Mouse (Mus musculus) spleen, postnatal 14 days (tissue): Measurements from ENCODE around the gene S1pr4.

ENCODE experiments used
- DNase-seq, 2 experiments: peaks; one replicate each; pipeline ENCODE4 v3.0.0; 2021 to 2022; ENCODE audit warnings: low spot score in 2 of 2

Gene S1pr4

DNA sequence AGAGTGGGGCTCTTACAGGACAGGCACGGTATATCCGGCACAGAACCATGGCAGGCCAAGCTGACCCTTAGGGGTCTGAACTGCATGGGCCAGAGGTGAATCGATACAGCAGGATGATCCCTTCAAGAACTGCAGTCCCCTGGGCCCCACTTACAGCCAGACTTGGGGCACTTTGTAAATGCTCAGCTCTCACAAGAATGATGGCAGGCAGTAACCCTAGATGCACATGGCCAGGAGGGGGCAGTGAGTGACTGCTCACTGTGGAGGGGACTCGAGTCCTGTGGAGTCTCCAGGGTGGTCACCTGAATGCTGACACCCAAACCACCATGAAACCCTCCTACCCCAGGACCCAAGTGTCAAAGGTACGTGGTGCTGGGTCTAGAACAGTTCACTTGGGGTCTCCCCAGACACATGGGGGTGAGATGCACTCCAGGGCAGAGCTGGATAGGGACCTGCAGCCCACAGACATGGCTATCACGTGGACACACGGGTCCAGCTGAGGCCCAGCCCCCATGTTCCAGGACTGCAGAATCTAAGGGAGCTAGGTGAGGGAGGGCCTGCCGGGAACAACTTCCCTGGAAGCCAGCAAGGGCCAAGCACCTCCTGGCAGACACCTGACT lies 6.2 kb downstream of the S1pr4 start:
- peak in 1 of 2 experiments; percentile 48 for DNase-seq

DNA sequence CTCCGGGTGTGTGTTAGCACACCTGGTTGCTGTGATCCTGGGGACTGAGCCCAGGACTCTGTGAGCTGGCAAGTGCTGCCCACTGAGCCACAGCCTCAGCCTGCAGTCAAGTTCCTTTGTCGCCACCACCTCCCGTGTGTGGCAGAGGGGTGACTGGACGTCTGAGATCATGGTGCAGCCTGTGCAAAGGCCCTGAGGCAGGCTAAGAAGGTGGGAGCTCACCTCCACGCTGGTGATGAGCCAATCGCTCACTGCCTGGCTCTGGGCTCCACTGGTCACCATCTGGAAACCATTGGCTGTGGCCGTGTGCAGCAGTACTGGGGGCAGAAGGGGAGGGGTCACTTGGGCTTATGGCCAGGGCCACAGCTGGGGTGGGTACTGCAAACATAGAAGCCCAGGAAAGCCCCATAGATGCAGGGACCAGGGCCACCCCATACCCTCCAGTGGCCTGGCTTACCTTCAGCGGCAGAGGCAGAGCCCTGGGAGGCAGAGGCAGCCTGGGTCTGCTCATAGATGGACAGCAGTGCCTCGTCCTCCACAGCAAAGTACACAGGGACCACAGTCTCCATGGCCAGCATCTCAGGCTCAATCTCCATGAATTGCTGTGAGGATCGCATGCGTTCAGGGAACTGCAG lies 7.2 kb downstream of the S1pr4 start:
- DNase-seq, result no peak

DNA sequence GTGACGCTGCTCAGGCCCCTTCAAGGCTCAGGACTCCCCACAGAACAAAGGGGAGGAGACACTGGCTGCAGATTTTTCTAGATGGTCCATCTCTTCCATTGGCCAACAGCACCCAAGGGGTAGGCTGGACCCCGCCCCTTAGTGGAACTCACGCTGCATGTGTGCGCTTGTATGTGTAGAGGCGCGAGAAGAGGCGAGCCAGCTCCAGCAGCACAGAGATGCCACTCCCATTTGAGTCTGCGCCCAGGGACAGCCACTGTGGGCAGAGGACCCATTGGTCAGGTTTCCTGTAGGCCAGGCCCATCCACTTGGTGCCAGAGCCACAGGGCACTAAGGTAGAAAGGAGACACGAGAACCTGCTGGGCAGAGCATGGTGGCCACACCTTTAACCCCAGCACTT lies 8.9 kb downstream of the S1pr4 start:
- no peak for DNase-seq

DNA sequence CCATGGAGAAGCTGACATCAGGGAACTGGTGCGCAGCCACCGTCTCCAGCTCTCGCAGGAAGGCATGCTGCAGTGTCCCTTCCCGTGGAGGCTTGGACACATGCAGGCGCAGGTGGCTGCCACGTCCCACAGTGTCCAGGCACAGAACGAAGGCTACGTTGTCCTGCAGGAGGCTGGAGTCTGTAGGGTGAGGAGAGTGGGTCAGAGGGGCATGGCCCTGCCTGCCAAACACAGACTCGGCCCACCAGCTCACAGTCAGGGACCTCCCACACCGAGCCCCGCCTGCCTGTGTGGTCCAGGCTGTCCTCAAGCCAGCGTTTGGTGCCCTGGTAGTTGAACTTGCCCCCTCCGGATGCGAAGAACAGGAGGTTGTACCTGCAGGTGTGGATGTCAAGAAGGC lies 10.0 kb downstream of the S1pr4 start:
- no peak for DNase-seq

DNA sequence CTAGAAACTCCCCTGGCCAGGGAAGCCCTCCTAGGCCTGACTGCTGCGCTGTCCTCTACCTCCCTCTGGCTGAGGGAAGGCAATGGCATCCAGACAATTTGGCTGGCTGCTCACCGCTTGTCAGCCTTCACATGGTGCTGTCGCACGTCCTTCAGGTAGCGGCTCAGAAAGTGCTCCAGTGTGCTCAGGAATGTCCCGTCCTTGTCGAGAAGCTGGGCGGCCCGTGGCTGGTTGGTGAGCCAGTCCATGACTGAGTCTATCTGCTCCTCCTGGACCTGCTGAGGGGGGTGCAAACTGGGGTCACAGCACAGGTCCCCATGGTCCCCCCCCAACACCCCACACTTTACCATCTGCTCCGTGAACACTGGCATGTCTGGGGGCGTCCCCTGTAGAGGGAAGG lies 11.9 kb downstream of the S1pr4 start:
- no peak for DNase-seq

DNA sequence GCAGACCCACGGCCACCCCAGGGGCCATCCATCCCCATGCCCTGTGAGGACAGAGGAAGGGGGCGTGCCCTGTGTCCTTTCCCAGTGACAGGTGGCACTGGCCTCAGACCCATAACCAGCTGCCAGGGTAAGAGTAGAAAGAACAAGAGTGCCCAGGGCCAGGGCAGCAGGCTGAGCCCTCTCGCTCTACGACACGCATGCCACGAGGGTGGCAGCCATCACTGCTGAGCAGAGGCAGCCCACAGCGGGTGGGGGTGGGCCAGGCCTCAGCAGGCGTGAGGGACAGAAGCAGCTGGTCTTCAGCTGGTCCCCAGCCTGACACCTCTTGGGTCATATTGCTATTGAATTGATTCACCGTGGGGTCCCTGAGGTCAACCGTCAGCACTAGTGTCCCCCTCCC lies 13.4 kb downstream of the S1pr4 start:
- no peak for DNase-seq

DNA sequence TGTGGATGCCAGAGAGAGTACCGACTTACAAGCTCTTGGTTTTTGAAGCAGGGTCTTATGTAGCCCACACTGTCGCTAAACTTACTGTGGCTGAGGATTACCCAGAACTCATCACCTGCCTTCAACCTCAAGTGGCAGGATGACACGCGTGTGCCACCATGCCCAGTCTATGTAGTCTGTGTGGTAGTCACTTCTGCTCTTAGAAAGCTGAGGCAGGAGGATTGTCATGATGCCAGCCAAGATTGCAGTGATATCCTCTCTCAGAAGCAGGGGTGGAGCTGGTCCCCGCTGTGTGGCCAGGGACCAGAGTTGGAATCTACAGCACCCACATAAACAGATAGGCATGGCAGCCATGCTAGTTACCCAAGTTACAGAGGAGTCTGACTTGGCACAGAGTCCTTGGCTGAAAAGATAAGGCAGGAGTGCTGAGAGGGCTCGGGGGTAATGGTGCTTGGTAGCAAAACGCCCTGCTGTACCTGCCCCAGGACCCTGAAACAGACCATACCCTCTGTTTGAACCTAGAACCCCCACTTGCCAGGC lies 14.4 kb downstream of the S1pr4 start:
- no peak for DNase-seq

DNA sequence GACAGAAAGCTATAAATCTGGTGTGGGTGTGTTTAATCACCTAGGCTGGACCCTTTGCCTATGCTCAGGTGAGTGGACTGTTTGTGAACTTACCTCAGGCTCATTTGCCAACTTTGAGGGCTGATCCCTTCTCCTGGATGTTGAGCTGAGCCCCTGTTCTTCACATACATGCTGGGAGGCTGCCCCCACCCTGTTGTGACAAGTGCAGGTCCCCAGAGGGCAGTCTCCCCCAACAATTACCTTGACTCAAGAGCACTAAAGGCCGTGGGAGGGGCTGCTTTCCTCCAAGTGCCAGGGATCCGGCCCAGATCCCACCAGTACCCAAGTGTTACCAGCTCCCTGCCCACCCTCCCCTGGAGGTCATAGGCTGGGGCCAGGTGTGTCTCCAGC lies 14.9 kb downstream of the S1pr4 start:
- no peak for DNase-seq

DNA sequence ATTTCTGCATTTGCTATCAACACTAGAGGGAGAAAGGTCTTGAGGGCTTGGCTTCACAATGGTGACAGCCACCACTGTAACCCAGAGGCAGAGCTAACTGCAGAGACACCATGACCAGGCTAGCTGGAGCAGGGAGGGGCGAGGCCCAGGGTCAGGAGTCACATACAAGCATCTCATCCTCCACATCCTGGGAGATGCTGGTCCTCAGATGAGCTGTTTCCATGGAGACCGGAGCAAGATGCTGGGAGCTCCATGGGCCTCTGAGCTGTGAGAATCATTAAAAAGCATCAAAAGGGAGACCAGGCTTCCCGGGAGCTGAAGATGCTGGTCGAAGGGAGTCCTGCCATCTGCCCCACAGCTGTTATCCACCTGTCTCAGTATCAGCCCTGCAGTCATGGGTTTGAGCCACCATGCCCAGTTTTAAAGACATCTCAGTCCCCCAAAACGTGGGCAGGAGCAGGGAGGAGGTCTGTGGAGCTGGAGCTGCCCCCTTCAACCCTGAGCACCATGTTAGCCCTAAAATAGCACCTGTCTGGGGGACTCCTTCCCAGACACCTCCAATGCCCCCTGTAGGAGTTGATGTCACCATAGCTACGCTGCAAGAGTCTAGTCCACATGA lies 15.4 kb downstream of the S1pr4 start:
- DNase-seq, result no peak

DNA sequence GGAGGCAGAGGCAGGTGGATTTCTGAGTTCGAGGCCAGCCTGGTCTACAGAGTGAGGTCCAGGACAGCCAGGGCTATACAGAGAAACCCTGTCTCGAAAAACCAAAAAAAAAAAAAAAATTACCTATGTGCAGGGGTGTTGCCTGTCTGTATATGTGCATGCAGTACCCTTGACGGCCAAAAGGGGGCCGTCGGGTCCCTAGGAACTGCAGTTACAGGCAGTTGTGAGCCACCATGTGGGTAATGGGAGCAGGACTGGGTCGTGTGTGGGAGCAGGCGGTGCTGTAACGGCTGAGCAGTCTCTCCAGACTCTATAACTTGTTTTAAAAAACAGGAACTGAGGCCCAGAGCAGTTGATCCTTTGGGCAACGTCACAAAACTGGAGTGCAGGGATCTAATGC lies 15.9 kb downstream of the S1pr4 start:
- no peak for DNase-seq

DNA sequence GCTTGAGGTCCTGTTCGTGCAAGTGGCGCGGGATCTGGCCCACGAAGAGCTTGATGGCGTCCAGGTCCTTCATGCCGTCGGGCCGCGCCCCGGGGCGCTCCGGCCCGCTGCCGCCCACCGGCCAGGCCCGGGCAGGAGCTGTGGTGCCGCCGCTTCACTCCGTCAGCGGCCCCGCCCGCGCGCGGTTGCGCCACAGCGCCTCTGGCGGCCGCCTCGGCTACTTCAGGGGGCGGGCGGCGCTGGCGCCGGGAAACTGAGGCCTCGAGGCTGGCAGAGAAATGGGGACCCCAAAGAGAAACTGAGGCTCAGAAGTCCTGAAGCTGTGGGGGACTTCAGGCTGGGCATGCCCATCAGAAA lies 17.4 kb downstream of the S1pr4 start, which contains the start of gene Celf5:
TSS of gene Celf5 (minus strand) at position 177 of the 357 bp plus-strand sequence.
- DNase-seq, result peak in 1 of 2 experiments; percentile 55

DNA sequence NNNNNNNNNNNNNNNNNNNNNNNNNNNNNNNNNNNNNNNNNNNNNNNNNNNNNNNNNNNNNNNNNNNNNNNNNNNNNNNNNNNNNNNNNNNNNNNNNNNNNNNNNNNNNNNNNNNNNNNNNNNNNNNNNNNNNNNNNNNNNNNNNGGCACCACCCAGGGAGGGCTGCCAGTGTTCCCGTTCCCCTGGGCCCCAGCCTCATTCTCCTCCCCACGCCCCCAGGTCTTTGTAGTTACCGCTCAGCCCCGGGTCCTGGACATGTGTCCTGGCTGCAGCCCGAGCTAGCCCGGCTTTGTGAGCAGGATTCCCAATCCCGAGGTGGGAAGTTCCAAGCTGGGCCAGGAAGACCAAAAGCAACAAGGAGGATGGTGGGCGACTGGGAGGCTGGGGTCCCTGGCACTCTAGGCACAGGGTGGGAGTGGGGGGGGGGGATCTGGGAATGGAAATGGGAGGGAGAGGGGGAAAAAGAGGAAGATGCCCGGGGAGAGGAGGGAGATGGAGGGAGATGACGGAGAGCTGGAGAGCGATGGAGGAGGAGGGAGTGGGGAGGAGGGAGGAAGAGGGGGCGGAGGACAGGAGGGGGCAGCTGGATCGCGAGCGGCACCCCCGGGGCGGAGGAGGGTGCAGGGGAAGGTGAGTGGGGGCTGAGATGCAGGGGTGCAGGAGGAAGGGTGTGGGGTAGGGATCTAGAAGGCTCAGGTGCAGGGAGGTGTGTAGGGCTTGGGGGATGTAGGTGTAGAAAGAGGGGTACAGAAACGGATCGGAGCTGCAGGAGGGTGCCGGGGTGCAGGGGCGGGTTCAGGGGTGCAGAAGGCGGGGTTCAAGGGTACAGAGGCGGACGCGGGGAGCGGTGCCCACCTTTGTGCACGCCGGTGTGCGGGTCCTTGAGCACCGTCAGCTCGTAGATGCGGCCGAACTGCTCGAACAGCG lies 18.1 kb downstream of the S1pr4 start:
- DNase-seq, result no peak

DNA sequence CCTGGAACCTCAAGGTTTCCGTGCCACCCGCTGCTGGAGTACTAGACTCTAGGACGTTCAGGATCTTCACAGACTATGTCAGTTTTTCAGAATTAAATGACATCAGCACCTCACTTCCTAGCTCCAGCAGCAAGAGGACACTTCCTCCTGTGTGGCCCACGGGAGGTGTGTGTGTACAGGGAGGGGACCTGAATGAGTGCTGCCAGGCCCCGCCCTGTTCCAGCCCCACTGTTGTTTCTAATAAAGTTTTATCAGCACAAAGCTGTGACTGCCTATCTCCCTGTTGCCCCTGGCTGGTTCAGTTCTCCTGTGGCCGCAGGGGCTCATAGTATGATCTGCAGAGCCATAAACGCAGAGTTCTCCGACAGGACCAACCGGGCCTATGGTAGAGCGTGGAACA lies 25.5 kb downstream of the S1pr4 start:
- DNase-seq, result no peak

DNA sequence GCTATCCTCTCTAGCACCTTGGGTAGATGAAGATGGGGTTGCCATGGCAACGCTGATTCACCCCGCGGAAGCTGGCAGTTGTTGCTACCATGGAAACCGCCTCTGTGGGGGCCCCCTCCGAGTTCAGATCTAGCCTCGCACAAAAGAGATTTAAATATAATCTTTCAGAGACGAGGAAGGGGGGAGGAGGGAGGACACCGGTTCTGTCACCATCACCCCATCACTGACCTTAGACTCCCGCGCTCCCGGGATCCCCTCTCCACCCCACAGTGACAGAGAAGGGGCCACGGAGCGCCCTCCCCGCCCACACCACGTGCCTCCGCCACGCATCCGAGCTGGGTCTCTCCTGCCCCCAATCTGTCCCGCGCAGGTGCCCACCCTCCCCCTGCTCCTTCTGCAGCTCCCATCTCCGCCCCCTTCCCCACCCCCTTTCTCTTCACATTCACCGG lies 26.9 kb downstream of the S1pr4 start:
- DNase-seq, result no peak

DNA sequence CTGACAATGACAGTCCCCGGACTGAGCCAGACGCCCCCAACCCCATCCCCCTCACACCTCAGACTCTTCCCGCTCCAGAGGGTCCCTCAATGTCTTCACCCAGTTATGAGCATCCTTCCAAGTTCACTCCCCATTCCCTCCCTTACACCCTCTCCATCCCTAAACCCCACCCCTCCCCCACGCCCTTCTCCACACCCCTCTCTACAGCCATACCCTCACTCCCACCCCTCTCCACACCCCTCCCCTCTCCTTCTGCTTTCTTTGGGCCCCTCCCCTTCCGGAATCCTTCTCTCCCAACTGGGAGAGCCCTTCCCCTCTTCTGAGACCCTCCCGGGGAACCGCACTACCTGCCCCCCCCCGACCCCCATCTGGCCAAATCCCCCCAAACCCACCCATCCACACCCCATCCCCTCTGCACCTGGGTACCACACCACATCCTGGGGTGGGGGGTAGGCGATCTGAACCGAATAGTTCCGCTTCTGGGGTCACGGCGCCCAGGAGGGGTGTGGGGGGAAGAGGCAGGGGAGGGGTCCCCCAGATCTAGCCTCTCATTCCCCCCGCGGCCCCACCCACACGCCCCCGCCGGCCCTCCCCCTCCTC lies 27.4 kb downstream of the S1pr4 start:
- no peak for DNase-seq

DNA sequence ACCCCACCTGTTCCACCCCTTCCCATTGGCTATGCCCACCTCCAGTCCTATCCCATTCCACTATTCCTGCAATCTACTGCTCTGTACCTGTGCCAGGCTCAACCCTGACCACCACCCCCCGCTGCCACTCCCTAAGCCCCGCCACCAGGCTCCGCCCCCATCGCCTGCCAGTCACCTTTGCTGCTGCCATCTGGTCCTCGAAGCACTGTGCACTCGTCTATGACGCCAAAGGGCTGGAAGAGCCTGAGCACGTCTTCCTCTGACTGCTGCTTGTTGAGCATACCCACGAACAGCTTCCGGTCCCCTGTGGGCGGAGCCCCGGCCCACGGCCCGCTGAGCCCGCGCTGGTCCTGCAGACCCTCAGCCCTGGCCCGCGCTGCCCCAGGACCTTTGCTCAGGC lies 29.5 kb downstream of the S1pr4 start:
- no peak for DNase-seq

DNA sequence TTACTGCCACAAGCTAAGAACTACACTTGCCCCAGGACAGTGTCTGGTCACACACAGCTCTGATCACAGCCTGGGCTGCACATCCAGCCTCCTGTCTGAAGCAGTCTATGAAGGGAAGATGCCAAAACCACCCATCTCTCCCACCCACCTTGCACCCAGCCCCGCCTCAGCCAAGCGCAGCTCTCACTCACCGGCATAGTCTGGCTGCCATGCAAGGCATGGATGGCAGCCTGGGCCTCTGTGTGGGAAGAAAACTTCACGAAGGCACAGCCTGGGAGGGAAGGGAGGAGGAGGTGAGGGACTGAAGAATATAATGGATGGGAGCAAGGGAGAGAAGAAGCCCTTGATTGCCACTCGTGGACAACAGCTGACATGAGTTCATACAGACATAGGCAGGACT lies 30.7 kb downstream of the S1pr4 start:
- DNase-seq, result no peak

DNA sequence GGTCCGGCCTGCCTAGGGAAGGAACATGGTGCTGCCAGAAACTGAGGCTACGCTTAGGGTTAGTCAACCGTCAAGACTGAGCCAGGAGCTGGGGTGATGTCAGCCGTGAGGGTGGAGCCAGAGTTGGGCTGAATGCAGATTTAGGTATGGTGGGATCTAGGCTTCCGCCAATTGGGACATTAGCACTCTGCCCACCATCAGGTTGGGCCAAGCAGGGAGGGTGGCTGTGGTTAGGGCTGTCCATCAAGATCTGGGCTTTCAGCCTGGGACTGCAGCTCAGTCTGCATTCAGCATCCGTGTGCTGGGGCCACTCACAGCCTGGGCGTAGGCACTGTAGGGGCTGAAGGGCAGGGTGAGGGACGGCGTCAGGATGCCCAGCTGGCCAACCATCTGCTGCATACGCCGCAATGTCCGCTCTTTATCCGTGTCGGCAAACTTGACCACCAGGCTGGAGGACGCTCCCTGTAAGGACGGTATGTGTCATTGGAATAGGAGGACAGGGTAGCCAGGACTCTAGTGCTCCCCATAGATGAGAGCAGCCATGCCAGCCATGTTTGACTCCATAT lies 32.2 kb downstream of the S1pr4 start:
- DNase-seq, result no peak

DNA sequence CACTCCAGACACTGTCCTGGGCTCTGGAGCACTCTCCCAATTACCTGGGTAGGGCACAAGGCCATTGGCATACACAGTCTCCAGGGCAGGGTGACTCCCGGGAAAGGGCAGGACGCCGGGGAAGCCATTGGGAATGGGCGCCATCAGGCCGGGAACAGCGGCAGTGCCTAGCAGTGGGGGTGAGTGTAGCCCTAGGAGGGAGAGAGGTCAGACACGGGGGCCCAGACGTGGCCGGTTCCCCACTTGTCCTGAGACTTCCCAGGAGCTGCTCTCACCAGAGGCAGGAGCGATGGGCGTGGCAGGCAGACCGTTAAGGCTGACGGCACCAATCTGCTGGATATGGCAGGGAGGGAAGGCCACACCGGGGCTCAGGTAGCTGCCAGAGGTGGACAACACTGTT lies 33.1 kb downstream of the S1pr4 start:
- no peak for DNase-seq

DNA sequence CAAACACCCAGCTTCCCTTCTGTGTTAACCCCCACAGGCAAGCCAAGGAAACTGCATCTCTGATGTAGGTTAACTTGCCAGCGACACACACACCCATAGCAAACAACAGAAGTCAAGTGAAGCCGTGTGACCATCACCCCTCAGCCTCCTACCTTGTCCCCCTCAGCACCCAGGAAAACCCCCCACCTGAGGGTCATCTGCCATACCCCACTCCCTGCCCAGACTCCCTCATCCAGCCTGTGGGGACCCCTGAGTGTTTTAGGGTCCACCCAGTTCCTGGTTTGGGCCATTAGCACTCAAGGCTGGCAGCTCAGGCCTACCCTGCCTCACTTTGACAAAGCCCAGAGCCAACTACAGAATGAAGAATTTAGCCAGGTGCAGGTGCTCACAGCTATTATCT lies 33.9 kb downstream of the S1pr4 start:
- DNase-seq, result no peak

DNA sequence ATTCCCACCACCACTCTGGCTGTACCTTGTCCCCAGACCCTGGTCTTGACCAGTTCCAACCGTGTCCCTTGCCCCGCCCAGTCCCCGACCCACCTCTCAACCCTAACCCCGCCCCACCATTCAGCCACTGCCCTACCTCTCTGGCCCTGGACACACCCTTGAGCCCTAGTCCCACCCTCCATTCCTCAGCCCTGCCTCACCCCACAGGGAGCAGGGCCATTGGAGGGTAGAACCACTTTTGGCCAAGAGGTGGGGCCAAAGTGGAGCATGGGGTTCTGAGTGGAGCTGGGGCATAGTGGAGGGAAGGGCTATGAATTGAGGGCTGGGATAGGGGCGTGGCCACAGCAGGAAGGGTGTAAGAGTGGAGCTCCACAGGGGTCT lies 34.7 kb downstream of the S1pr4 start:
- DNase-seq, result no peak
